Mouse (Mus musculus) T-helper 17 cell (primary cell): ENCODE results near the gene Pja2.
"Not testable (repeated sequence)": the region's sequence is repeated elsewhere in the genome, so short reads cannot be mapped to it uniquely, and the experiment has no call there.

Experiments
- in situ Hi-C, 2 experiments: fragments of 300-600 bp; cut with MboI, MseI; formaldehyde crosslinking; loops; 1 replicate in 1 of 2; 2 replicates in 1 of 2; pipeline ENCODE4 v1.15.1; 2025; ENCODE audit warnings: high pct_unique_total_duplicates in 2 of 2

Pja2 gene

DNA sequence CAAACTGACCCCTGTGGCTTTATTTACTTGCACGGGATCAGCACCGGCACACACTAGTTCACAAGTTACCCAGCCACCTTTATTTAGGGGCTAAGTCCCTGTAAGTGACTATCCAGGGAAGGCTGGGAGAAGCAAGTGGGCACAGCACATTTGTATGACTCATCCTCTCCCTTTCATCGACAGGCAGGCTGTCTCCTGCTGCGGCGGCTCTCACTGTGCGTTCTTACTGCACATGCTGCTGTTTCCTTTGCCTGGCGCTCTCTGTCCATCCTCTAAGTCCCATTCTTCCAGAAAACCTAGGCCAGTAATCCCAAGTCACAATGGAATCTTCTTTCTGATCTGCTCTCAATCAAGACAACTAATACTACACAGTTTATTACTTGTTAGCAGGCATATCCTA is 43.7 kb downstream of the Pja2 start:
- in situ Hi-C loops, result no loop called here

GRCm38 (mm10) chr17:64286836-64287235 is 44.9 kb downstream of the Pja2 start:
- in situ Hi-C loops, result no loop called here

DNA sequence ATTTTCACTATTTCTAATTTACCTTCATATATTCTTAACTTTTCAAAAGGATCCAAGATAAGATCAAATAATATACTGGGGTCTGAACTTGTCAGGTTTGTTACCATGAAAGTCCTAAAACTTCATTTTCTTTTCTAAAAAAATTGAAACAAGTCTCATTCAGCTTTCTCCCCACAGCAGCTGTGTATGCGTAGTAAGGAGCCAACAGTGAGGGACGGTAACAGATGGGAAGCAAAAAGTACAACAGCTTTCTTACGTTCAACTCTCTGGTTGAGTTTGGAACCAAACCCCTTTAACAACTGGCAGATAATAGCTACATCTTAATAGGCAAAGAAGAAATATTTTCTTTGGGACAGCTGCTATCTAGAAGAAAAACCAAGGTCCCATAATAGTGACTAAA is 50.3 kb downstream of the Pja2 start:
- in situ Hi-C loops, result not testable (repeated sequence)

- in situ Hi-C loops, result no loop called here
Measured at GRCm38 (mm10) chr17:64277649-64278212, 54.0 kb downstream of the Pja2 start.

DNA sequence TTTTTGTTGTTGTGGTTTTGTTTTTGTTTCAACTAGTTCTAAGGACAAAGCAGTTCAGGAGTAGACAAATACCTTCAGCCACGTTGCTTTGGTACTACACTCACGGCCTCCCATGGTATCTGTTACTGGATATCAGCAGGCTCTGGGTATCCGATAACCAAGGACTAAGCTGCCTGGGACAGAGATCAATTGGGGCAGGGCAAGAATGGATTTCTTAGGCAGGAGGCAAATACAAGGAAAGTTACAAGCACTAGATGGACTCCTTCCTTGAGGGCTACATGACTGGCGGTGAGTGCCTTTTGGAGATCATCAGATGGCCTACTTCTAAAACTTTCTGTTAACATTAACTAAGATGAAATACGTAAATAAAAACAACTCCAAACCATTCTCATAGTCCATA is 55.0 kb downstream of the Pja2 start:
- in situ Hi-C loops, result no loop called here

DNA sequence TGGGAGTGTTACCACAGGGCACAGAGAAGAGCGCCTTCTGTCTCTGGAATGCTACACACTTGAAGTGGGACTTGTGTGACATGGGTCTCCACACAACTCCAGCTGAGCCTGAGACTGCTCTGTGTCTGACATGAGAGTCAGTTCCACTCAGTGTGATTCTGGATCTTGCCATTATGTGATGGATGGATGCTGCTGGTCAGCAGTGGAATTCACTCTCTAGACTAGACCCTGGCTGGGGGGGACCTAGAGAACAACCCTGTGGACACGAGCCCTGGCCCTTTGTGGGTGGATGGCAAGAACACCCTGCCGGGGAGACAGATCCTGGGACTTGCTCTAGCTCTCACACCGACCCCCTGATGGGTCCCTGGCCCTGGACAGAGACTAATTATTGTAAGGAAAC is 56.5 kb downstream of the Pja2 start:
- in situ Hi-C loops, result no loop called here

- in situ Hi-C loops, result no loop called here
Measured at GRCm38 (mm10) chr17:64274341-64275105, 57.2 kb downstream of the Pja2 start.

DNA sequence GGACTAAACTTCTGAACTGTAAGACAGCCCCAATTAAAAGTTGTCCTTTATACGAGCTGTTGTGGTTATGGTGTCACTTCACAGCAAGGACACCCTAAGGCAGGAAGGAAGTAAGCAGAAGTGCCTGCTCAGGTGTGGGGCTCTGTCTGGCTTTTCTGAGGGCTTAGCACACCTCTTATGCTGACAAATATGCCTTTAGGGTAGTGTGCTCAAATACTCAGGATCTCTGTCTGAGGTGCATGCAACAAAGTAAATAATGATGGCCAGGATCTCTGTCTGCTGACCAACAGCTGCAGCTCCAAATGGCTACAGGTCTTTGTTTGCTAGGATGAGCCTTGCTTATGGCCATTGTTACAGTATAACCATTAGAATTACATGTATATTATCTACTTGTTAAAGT is 71.1 kb downstream of the Pja2 start:
- in situ Hi-C loops, result no loop called here

- in situ Hi-C loops, result no loop called here
Measured at GRCm38 (mm10) chr17:64248246-64248645, 83.5 kb downstream of the Pja2 start.

DNA sequence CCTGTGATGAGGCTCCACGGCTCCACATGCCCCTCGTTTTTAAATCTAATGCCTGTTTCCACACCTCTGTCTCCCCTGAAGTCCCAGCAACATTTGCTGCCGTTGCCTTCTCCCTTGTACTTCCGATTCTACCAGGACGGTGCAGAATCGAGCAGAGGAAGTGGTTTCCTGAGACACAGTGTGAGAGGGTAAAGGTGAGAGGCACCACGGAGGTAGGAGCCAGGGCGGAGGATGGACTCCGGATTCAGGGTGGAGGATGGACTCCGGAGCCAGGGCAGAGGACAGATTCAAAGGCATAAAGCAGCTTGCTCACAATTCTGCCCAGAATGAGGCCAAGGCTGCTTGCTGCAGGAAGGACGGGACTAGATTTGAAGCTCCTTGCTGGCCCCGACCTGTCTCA is 88.8 kb downstream of the Pja2 start:
- in situ Hi-C loops, result no loop called here

DNA sequence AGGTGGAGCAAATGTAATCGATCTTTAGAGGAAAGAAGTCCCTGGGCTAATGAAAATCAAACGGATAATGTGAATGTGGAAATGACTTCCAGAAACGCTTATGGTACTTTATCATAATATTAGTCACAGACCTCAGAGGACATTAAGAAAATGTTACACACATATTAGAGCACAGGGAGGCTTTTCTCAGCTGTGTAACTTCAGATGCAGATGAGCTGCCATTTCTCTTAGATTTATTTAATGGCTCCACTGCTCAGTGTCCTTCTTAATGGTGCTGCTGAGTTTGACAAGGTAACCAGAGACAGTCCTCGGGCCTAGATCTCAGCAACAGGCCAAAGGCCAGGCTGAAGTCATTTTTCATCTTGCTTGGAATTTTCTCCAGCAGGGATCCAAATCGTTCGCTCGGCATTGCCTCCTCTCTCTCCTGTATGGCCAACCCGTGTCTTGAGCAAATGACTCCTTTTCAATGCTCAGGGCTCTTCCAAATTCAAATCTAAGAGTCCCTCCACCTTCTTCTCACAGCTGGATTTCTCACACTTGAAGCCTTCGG is 89.3 kb downstream of the Pja2 start:
- in situ Hi-C loops, result no loop called here

- in situ Hi-C loops, result no loop called here
Measured at GRCm38 (mm10) chr17:64241544-64242292, 90.0 kb downstream of the Pja2 start.

DNA sequence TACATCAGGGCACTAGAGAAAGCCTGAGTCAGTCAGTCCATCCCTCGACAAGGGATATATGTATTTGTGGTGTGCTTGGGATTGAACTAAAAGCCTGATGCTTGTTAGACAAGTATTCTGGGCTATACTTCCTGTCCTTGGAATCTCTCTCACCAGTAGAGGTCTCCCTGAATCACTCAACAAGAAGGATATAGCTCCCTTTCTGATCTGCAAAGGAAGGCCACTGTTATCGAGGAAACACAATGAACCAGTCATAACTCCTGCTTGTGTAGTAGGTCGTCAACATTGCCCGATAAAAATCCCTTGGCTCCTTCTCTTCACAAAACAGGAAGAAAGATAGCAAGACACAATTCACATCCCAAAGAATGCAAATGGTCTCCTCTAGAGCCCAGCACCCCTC is 99.6 kb downstream of the Pja2 start:
- in situ Hi-C loops, result no loop called here

- in situ Hi-C loops, result not testable (repeated sequence)
Measured at GRCm38 (mm10) chr17:64231637-64232036, 100.1 kb downstream of the Pja2 start.

DNA sequence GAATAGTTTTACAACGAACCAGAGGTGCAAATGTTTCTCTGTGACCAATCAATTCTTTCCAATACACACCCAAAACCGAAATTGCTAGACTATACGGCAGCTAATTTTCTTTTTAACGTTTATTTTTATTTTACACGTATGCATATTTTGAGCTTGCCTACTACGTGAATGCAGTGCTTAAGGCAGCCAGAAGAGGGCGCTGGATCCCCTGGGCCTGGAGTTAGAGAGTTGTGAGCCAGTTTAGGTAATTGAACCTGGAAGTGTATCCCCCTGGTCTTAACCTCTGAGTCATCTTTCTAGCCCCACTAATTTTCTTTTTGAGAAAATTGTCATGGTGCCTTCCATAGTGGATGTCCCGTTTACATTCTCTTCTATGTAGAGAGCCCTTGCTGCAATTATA is 100.5 kb downstream of the Pja2 start:
- in situ Hi-C loops, result no loop called here
